Mouse (Mus musculus): Measurements from ENCODE around the gene 1810010H24Rik.
"Not testable (repeated sequence)": the region's sequence is repeated elsewhere in the genome, so short reads cannot be mapped to it uniquely, and the experiment has no call there.

The 1810010H24Rik gene

DNA sequence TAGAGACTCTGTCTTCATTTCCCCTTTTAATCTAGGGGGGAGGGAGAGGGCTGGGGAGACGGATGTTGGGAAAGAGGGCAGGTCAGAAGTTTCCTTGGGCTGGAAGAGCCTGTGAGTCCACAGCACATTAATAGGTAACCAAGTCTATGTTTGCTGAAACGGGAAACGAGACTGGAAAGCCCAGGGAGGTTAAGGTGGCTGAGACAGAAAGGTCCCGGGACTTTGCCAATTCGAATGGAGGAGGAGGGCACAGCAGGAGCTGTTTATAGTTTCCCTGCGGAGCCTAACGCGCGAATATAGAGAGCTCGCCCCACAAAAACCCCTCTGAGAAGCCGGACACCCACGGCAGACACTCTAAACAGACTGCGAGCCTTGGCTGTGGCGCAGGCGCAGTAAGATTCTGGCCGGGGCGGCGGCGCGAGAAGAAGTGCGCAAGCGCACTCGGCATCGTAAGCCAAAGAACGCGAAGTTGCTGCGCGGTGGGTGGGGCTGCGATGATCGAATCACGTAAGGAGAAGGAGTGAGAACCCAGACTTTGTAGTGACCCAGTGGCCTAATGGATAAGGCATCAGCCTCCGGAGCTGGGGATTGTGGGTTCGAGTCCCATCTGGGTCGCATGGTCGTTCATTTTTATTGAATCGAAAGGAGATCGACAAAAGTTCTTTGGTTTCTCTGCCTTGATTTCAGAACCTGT, 13.0 kb upstream of the 1810010H24Rik start:
- DNase-seq (ENCODE audit: low spot score): peak; percentile 95

DNA sequence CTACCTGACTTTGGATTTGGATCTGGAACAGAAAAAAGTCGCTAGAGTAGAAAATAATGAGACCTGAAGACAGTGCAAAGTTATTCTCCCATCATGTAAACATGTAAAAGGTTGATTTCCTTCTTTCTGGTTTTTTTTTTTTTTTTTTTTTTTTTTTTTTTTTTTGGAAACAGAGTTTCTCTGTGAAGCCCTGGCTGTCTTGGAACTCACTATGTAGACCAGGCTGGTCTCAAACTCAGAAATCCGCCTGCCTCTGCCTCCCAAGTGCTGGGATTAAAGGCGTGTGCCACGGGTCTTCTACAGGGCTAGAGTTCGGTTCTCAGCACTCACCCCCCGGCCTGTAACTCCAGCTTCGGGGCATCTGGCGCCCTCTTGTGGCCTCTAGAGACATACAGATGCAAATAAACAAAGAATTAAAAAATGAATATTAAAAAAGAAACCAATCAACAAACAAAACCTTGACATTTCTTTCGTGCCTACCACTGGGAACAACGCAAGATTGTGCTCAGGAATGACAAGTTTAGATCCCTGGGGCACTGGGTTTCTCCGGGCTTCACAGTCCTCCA, 11.4 kb upstream of the 1810010H24Rik start:
- DNase-seq (ENCODE audit: low spot score): peak; percentile 64

DNA sequence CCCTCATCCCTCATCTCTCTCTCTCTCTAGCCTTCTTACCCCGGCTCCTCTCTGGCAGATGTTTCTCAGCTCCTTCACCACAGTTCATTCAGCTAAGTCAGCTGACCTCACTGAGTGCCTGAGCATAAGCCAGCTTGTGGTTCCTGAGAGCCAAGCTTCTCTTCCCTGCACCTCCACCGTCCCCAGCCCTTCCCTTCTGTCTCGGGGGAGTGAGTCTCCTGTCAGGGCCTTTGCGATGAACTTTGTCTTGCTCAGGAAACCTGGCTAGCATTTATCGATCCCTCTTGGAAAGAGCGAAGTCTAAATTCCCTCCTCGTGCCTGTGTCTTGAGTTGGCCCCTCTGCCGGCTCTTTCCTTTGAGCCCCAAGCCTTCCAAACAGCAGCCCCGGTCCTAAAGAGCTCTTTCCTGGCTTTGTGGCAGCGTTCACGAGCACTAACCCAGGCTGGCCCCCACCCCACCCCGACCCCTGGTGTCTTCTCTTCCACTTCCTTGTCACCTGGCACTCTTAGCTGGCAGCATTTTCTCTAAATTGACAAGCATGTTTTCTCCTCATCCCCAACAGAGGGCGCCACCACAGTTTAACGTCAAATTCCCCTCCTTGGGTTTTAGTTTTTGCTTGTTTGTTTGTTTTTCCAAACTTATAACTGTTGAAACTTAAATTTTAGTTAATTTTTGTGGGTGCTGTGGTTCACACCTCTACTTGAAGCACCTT, 10.7 kb upstream of the 1810010H24Rik start:
- no peak for DNase-seq (ENCODE audit: low spot score)

DNA sequence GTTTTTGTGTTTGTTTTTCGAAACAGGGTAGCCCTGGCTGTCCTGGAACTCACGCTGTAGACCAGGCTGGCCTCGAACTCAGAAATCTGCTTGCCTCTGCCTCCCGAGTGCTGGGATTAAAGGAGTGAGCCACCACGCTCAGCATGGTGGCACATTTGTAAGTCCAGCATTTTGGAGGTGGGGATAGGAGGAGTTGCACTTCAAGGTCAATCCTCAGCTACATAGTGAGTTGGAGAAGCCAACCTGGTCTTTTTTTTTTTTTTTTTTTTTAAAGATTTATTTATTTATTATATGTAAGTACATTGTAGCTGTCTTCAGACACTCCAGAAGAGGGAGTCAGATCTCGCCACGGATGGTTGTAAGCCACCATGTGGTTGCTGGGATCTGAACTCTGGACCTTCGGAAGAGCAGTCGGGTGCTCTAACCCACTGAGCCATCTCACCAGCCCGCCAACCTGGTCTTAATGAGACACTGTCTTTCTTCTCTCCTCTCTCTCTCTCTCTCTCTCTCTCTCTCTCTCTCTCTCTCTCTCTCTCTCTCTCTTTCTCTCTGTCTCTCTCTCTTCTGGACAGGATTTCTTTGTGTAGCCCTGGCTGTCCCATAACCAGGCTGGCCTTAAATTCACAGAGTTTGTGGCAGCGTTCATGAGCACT, 9.8 kb upstream of the 1810010H24Rik start:
- not testable (repeated sequence) for DNase-seq (ENCODE audit: low spot score)

DNA sequence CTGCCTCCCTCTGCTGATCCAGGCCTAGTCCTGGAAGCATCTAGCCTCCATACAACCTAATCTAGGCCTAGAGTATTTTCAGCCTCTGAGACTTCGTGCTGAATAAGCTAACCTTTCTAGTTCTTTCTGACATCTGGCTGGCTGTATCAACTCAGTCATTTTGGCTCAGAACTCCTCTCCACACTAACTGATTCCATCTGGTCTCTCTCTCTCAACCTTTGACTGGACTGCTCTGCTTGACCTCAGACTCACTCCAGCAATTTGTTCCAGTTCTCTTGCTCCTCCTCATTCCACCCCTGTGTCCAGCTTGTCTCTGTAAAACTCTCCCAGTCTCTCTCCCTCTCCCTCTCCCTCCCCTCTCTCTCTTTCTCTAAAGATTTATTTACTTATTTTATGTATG, 8.6 kb upstream of the 1810010H24Rik start:
- DNase-seq (ENCODE audit: low spot score): no peak

DNA sequence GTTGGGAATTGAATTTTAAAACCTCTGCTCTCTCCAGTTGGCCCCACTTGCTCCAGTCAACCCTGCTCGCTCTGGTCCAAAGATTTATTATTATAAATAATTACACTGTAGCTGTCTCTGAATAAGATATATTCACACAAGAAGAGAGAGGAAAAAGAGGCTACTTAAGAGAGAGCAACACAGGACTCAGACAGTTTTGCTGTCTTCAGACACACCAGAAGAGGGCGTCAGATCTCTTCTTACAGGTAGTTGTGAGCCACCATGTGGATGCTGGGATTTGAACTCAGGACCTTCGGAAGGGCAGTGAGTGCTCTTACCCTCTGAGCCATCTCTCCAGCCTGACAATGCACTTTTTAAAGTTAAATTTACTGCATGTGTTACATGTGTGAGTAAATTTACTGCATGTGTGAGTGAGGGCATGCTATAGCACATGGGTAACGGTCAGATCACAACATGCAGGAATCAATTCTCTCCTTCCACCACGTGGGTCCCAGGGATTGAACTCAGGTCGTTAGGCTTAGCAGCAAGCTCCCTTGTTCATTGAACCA, 8.1 kb upstream of the 1810010H24Rik start:
- DNase-seq (ENCODE audit: low spot score): no peak

DNA sequence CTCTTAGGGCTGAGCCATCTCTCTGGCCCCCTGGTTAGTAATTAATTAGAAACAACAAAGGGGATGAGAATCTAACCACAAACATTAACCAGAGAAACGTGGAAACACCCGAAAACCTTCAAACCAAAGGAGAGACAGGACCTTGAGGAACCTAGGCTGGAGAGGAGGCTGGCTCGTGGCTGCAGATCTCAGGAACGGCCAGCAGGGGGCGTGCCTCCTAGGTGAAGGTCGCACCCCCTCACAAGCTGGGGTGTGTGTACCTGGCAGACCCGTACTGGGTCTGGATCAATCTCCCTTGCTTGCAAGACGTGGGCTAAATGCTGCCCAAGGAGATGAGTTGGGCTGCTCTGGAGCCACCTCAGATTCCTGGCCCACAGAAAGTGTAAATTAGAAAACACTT, 6.9 kb upstream of the 1810010H24Rik start:
- DNase-seq (ENCODE audit: low spot score): peak; percentile 72

DNA sequence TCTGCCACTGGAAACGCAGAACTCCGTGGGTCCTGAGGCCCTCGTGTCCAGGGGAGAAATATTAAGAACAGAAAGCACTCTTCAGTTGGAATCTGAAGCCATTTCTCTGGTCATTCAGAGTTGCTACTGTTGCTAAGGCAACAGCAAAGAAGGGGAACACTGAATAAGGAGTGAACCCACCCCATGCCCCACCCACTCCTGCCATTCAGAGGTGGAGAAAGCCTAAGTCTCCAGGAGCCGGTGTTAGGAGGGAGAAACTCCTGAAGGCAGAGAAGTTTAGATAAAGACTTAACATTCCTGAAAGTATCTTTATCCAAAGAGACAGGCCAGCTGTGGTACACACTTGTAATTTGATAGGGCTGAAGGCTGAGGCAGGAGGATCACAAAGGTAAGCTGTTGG, 6.2 kb upstream of the 1810010H24Rik start:
- no peak for DNase-seq (ENCODE audit: low spot score)

DNA sequence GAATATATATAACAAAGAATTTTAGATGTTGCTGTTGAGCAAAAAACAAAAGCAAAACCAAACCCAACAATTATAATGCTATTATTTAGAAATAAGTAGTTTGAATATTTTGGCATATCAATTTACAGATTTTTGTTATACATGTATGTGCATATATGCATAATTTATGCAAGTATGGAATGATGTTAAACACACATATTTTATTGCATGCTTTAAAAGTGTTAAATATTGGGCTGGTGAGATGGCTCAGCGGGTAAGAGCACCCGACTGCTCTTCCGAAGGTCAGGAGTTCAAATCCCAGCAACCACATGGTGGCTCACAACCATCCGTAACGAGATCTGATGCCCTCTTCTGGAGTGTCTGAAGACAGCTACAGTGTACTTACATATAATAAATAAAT, 5.8 kb upstream of the 1810010H24Rik start:
- DNase-seq (ENCODE audit: low spot score): not testable (repeated sequence)

DNA sequence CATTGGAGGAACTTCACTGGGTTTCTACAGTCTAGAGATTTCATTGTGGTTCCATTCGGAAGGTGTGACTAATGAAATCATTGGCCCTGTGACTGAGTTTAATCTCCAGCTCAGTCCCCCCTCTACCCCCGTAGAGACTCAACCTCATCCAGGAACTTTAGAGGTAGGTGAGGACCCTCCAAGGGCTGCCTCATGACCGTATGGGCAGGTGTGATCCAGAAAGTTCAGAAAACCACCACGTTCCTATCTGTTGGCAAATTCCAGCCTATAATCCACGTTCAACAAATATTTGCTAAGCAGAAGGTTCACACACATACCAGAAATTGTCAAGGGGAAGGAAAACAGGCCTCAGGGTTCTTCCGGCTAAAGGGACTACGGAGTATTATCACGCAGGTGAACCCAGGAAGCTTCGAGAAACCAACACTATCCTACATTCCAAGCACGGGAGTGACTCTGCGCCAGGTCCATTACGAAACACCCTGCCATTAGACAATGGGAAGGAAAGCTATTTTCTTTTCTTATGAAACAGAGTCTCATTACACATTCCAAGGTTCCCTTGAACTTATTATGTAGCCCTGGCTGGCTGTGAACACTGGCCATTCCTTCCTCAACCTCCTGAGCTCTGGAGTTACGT, 3.3 kb upstream of the 1810010H24Rik start:
- DNase-seq (ENCODE audit: low spot score): no peak

DNA sequence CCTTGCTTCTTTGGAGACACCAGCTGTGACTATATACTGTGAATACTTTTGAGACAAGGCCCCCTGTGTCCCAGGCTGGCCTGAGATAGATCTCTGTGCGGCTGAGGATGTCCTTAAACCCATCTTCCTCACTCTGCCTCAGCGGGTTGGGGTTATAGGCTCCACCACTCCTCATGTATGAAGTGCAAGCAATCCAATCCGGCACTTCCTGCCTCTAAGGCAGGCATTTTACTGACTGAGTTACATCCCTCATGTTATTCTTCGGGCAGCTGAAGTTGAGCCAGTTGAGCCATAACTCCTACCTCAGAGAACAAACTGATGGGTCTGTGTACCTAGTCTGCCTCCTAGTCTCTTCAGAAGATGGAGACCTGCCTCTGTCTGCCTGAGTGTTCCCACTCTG, 1.1 kb upstream of the 1810010H24Rik start:
- DNase-seq (ENCODE audit: low spot score): no peak

DNA sequence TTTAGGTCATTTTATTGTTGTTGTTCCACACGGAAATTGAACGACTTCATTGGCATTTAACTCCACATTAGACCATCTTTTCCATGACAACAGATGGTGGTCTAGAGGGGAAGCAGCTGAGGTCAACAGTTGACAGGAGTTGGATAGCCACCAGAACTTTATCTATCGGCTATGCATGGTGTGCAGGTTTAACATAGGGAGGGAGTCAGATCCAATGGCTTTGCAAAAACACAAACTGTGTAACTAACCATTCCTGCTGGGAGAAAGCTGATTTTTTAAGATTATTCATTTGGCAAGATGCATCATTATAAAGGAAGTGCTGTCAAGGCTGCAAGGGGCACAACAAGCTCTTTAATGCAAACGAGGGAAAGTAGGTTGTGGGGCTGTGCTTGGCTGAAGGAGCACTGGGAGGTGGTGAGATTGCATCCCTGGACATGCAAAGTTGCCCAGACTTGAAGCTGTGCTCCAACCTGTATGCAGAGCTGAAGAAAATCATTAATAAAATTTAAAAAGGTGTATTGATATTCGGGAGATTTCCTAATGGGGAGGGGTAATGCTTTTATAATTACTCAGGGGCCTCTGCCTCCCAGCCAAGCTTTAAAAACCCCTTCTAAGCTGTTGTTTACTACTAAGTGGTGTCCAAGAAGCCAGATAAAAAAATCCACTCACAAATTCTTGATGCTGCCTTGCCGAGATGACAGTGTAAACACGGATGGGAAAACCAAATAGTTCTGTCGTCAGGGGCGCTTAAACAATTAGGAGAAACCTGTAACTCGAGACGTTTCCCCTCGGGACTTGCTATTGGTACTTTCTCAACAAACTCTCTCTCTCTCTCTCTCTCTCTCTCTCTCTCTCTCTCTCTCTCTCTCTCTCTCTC, 1.3 kb downstream of the 1810010H24Rik start:
- no peak for DNase-seq (ENCODE audit: low spot score)

DNA sequence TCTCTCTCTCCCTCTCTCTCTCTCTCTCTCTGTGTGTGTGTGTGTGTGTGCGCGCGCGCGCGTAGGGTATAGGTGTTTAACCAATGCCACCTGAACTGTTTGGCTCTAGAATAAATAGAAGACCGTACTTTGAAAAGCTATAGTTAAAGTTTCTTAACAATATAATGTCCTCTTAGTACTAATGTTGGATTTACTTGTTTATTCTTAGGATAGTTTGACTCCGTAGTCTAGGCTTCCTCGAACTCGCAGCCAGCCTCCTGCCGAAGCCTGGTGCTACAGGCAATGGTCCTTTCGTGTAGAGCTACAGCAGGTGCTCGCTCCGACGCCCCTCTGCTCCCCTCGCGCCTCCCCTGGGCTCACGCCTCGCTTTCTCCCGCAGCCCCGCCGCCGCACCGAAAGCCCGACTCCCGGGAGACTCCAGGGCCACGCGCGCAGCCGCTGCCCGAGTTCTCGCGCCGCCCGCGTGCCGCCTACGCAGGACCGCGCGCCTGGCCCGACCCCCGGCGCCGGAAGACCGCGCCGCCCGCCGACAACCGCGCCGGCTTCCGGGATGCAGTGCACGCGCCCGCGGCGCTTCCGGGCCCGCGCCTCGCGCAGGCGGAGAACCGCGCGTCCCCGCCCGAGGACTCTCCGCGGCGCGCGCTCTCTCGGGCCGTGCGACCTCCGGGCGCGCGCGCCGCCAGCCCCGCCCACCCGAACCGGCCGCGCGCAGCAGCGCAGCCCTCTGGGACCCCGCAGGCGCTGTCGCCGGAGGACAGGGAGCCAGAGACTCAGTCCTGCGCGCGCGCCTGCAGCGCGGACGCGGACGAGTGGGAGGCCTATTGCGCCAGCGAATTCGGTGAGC, 2.2 kb downstream of the 1810010H24Rik start:
- peak; percentile 83 for DNase-seq (ENCODE audit: low spot score)

DNA sequence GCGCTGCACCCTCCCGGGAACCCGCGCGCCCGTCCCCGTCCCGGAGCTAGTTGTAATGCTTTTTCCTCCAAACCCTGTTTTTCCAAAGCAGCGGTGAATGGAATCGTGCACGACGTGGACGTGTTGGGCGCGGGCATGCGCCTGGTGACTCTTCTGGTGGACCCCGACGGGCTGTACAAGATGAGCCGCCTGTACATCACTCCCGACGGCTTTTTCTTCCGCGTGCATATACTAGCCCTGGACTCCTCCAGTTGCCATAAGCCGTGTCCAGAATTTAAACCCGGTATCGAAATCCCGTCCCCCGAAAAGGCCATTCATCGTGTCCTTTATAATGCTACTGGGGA, 2.8 kb downstream of the 1810010H24Rik start:
- no peak for DNase-seq (ENCODE audit: low spot score)

DNA sequence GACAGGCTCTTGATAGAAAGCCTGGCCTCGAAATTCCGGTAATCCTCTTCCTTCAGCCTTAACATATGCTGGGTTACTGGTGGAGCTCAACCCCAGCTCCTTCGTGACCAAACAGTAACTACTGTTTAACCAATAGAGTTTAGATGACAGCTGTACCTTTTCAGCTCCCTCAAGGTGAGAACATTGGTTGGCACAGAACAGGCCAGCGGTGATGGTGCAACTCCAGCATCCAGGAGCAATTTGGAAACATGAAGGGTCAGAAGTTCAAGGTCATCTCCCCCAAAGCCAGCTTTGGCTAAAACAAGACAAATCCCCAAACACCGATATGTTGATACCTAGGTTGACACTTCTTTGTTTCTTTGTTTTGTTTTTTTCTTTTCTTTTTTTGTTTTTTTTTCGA, 3.3 kb downstream of the 1810010H24Rik start:
- no peak for DNase-seq (ENCODE audit: low spot score)

DNA sequence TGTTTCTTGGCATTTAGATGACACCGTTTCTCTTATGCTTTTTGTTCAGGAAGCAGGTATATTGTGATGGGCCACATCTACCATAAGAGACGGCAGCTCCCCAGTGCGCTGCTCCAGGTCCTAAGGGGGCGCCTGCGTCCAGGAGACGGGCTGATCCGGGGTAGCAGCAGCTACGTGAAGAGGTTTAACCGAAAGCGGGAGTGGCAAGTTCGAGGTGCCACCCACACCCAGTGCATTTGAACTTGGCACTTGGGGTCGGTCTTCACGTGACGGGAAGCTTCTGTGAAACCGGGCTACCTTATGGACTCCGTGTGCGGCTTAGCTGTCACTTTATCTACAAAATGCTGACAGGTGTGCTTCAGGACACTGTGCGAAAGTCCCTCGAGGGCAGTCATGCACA, 4.1 kb downstream of the 1810010H24Rik start:
- no peak for DNase-seq (ENCODE audit: low spot score)

DNA sequence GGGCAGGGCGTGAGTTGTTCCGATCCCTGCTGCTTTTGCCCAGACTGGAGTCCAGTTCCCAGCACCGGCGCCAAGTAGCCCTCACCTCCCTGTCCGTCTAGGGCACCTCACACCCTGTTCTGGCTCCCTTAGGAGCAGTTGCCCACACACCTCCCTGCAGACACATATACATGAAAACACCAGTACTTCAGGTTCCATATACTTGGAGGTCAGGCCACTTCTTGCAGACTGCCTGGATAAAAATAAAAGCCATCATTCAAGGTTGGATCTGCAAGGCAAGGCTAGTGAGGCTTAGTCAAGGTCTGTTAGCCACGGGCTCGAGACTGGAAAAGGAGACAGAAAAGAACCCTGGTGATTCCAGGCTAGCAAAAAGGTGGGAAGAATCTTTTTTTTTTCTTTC, 6.2 kb downstream of the 1810010H24Rik start:
- no peak for DNase-seq (ENCODE audit: low spot score)

DNA sequence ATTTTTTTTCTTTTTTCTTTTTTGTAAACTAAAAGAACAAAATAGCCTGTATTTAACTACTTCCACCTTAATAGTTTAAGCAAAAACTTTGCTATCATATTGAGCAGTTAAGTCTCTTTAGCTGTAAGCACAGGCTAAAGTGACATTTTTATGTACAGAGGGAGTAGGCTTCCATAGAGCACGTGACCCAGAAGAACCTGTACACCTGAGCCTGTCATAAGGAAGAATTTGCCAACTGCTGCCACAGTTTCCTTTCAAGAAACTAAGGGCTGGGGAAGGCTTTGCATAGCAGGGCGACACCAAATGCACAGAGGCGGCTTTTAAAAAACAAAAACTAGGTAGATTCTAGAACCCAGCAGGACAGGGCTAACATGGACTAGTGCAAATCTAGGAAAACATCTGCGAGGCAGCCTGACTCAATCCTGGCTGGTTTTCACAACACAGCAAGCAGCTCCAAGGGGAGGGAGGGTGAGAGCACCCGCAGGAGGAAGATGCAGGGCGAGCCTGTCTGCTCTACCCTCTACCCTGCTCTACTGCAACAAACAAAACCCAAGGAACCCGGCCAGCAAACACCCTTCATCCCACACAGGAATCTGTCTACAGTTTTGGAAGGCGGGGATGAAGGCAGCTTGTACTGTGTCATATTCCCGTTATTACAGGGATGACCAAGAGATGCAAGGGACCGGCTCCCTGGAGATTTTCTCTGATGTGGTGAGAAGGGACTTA, 8.8 kb downstream of the 1810010H24Rik start:
- no peak for DNase-seq (ENCODE audit: low spot score)

DNA sequence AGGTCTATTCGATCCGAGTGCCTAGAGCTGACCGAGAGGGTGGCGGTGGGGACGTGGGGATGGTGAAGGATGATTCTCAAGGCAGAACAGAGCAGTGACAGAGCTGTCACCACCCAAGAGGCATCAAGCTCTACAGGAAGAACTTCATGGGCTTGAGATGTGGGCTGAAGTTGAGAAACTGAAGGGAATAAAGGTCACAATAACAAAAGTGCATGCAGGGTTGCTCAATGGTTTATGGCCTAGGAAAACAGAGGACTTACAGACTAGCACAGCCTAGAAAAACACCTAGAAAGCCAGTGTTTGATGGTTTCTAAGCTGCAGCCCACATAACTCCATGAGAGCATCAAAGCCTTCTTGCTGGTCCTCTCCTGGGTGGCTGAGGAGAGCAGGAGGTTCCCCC, 13.9 kb downstream of the 1810010H24Rik start:
- no peak for DNase-seq (ENCODE audit: low spot score)

DNA sequence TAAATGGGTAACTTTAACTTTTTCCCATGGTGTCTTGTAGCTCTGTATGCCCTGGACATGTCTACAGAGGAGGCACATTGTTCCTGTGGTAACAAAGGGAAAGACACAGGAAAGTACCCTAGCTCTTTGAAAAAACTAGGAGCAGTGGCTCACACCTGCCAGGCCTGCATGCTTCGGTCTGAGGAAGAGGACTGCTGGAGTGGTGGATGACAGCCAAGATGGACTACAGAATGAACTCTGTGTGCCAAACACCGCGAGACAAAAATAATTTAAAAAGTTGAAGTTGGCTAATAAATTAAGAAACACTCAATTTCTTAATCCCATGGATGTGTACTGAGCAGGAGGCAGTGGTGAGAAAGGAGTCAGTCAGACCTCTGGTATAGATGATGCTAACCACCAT, 15.9 kb downstream of the 1810010H24Rik start:
- DNase-seq (ENCODE audit: low spot score): no peak

All from testis, postnatal 14 days (tissue).